Mouse (Mus musculus) fibroblast of lung, adult 2 months (primary cell): ENCODE measurements at regions not wholly inside any gene's neighbourhood (a gene's known extent, or its start where the extent isn't known, plus 50 kb on each side); places are given as distances from the start of the nearest gene placed in this dataset.
A peak's percentile ranks its signal among the peaks of the same experiment; 100 is the strongest.

Experiments used
- DNase-seq: peaks from one replicate; pipeline ENCODE4 v3.0.0-alpha.2; 2011; ENCODE audit warnings: low read depth

DNA sequence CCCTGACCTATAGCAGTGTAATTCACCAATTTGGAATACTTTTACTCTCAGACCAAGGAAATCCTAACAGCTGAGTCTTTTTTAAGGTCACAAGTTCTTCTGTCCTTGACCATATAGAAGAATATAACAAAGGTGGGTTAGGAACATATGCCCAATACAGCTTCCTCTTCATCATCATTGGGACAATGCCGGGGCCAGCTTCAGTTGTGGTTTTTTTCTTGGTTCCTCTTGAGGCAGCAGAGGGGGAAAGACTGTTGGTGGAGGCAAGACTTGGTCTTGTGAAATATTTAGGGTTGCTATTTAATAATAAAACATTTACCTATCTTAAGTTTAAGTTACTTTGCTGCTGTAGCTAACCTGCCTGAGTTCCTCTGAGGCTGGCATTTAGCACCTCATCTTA is 144.8 kb upstream of the Htr1f start:
- no peak for DNase-seq

DNA sequence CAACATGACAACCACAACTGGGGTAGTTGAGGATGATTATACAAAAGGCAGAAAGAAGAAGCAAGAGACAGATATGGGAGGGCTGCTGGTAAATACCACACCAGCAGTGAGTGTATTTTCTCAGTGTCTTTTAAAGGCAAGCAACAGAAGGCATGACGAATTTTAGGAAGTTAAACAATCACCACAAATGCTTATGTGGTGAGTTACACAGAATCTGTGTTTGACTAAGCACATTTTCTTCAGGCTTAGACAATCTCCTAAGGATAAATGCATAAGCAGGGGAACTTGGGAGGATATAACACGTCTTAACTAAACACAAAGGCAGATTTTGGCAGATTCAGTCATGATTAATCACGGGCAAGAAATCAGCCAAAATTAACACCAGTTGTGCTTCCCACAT is 141.8 kb upstream of the Htr1f start:
- DNase-seq, result peak; percentile 2

DNA sequence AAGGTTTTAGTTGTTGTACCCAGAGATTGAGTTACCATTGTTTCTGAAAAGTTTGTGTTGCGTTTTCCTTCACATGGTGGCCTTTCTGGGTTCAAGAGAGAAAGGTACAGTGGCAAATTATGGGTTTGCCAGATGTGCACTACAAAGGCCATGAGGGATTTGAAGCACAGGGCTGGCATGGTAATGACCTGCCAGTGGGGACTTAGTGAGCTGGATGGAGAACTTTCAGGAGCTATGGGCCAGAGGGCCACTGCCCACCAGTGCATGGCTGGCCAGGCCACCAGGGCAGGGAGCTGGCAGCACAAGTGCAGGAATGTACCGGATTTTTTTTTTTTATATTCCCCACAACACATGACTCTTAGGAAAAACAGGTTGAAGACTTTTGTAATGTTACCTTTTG is 128.8 kb upstream of the Htr1f start:
- DNase-seq, result no peak

DNA sequence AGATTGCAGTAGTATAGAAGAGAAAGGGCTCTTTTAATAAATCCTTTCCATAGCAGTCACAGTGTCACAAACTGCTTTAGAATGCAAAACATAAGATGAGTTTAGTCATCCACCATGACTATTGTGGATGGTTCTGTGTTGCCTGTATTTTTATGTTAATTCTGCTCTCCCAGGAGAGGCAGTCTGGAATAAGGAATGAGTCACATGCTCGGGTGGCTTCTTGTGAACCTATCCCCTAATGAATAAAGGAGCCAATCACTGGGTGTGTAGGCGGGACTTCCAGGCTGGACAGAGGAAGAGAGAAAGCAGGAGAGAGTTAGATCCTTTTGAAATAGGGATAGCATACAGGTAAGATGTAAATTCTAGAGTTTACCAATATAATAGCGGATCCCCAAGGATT is 128.3 kb upstream of the Htr1f start:
- no peak for DNase-seq

DNA sequence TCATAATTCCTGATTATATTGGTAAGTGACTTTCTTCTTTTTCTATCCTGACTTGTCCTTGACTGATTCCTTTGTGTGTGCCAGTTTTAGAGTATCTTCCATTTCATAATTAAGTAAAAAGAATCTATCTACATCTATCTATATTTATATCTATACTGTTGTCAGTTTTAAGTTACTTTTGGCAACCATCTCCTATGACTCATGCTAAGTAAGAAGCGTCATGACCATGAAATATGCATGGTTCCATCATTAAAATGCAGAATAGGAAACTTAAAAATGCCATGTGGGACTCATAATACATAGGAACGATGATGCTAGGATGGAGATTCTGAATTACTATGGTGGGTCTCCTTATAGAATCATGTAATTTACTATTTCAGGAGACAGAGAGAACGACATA is 113.8 kb upstream of the Htr1f start:
- DNase-seq, result no peak

DNA sequence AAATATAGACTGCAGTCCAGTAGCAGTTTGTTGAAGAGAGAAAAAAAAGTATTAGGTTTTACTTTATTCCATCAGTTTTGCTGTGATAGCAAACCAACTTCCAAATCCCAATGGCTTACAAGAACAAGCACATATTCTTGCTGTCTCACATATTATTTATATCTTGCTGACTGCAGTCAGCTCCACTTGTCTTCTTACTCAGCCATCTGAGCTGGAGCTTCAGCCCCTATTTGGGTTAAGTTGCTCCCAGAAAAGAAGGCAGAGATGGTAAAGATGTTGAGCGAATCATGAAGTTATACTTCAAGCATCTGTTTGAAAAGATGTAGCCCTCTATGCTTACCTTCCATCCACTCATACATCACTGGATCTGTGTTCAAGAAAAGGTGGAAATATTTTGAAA is 106.7 kb upstream of the Htr1f start:
- DNase-seq, result no peak

DNA sequence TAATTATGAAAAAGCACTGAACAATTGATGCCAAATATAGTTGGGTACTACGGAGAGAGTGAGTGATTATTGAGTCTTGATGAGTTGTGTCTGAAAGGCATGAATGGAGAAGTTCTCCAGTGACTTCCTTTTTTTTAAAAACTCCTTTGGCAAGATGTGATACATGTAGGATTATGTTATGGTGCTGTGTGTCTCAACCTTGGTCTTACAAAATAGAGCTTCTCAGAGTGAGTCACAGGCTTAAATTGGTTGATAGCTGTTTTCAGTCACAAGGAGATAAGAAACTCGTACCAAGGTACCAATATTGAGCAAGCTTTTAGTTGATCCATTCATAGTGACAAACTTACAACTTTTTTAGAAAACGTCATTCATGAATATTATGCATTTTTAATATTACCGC is 95.7 kb upstream of the Htr1f start:
- no peak for DNase-seq

DNA sequence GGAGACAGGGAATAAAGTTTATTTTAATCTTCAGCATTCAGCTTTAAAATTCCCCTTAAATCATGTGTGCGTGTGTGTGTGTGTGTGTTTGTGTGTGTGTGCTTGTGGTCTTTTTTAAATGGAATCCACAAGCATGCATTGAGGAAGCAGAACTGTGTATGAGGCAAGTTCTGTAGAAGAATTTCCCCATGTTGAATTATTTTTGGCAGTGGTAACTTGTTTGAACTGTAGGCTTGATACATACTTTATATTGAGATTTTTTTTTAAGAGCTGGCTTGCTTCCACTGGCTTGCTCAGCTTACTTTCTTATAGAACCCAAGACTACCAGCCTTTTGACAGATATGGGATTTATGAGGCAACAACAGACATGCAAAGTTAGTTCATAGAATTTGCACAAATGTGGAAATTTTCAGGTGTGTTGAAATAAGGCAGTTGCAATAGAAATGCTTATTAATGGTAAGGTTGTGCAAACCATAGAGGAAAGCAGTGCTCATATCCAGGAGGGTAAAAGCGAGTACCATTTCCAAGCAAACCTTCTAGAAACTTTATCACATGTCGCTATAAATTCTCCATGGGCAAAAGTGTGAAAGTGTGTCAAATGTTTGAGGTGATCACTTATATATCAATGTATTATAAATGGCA is 91.7 kb upstream of the Htr1f start:
- no peak for DNase-seq

DNA sequence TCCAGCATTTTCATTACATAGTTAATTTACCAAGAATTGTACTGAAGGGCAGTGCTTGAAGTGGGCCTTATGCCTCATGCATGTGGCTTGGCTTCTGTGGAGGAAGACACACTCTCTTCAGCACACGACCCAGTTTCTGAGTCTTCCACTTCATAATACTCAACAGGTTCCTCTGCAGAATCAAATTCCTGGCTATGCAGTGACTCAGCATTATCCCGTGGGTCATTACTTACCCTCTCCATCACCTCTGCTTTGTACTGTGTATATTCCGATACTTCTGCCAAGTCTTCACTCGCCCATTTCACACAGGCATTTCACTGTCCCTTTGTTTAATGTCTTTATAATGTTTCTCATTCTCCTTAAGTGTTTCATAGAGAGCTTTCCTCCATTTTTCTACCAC is 90.1 kb upstream of the Htr1f start:
- no peak for DNase-seq

DNA sequence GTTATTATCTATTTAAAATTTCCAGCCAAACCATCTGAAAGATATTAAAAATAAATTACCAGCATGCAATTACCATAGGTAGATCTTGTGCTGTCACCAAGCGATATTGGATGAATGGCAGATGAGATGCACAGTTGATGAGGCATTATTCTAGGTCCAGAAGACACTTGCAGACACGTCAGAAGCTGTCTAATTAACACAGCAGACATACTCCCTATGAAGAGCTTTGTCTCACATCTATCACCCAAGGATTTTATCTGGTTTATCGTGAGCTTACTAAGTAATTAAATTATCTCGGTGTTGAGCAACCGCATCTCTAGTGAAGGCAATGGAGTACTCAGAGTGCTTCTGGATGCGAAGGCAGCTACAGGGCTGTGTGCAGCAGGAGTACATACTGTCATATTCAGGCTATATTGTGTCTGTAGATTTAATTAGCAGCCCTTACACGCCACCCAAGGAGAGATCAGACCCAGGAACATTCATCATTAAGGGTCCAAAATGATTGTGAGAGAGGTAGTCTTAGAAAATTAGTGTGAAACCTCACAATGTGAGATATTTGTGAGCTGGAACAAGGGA is 86.0 kb upstream of the Htr1f start:
- DNase-seq, result no peak

DNA sequence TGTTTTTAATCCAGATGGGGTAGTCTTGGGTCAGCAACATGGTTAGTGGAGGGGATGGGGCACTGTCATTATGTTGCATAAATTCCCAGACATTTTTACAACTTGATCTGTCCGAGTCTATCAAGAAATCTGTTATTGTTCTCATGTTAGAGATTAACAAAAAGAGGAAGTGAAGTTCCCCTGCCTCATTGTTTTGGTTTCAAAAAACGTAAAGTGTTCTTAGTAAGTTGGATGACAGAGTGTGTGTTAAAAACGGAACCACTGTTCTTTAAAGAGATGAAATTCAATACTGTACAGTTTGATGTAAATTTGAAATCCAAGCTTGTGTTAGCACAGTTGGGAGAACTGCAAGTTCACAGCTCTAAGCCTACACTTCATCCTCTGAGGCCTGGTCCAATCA is 68.9 kb upstream of the Htr1f start:
- DNase-seq, result no peak

DNA sequence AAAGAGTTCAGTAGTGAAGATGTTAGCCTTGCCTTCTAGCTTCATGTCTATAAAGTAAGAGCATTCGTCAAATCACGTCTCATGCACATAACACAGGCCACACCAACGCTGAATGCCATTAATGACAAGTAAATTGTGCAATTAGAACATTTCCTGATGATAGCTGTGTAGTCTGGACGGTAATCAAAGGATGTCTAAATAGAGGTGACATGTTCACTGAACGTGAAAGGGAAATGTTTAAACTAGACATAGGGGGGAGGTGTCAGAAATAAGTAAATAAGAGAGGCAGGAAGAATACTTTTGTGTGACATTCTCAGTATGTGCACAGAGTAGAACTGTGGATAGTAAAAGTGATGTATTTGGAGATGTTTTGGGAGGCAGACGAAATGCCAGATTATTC is 61.5 kb upstream of the Htr1f start:
- no peak for DNase-seq

DNA sequence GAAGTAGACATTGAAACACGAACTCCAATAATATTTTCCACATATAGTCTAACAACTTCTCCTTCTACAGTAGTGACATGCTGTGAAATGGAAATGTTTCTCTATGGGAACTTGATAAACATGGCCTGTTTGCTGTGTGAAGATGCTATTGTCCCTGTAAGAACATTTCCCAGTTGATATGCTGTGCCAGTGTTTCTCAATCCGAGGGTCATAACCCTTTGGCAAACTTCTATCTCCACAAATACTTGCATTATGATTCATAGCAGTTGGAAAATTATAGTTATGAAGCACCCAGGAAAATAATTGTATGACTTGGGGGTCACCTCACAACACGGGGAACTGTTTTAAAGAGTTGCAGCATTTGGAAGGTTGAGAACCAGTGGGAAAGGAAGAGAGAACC is 57.1 kb upstream of the Htr1f start:
- DNase-seq, result no peak

DNA sequence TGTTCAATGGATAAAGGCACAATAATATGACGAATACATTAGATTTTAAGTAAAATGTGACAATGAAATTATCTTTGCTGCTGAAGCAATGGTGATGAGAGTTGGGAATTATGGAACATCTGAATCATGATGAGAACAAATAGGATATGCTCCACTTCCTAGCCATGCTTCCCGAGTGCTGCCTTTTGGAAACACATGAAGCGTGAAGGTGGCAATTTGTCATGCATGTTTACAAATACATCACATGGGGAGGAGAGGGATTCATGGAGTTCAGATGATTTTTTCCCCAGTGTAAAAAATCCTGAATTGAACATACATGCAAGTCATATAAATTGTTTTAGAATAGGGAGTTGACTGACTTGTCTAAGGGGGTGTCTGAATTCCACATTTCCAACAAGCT is 54.6 kb upstream of the Htr1f start:
- DNase-seq, result no peak

DNA sequence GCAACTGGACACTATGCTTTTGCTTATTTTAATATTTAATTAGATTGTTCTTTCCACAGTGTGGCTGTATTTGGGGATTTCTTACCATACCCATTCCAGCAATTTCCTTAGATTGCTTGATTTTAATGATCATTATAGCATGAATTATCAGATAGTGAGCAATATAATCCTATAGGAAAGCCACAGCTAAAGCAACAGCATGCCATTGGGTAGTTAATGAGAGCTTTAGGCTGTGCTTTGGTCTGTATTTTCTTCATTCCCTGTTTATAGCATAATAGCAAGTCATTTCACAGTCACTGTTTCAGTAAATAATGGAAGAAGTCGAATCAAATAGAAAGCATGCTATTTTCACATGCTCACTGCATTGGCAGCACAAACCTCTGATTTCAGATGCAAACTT is 49.9 kb upstream of the Htr1f start:
- no peak for DNase-seq
